Mouse (Mus musculus) heart, adult 10 weeks (tissue): Measurements from ENCODE around the gene Psmd3. TPM values are rescaled to one million over a fixed set of nuclear protein-coding genes. Genes with fewer than 3 reads are reported as not detected.

ENCODE experiments used
- polyA plus RNA-seq: library from polyadenylated mRNA; stranded (reverse); fragments of 350-450 nt; fragmentation: Illumina TruSeq; extraction: RNeasy Lipid Tissue Mini Kit (QIAGEN cat#74804); gene quantifications from one replicate; pipeline ENCODE4 v1.2.3, GENCODE M21; 2014; ENCODE audit warnings: low read depth, low replicate concordance

Psmd3 gene
- polyA plus RNA-seq, result 106 TPM

DNA sequence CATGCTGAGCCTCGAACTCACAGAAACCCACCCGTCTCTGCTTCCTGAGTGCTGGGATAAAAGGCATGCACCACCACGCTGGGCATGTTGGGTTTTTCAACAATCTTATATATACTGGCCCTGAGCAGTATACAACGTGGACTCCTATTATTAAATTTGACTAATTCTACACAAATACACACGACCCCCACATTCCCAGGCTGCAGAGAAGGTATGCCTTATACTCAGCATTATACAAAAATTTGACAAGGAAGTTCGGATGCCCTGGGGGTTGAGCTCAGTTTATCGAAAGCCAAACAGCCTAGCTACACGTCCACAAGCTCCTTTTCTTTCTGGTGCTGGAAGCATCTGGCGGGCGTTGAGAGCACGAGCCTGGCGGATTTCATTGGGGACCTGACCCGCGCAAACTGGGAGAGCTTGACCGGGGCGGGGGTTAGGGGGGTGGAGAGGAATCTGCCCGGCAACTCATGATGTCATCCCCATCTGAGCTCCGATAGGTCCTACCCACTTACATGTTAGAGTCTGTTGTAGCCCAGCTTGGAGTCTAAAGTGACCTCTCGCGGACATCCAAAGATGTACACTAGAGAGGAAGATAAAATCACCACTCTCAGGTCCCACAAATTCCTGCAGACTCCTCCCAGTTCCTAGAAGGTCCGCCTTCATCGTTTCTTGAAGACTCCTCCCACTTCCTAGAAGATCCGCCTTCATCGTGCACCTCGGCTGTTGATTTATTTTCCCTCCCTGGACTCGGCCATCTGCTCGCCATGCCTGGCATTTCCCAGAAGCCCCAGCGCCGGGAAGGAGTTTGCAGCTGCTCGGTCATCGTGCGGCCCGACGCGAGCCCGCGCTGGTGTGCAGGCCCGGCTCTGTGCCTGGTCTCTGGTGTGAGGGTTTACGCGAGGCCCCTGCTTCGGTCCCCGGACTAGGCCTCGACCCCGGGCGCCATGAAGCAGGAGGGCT is at the start of gene Psmd3:
Psmd3 (plus strand) TSS at position 769 of the 960 bp plus-strand sequence.

DNA sequence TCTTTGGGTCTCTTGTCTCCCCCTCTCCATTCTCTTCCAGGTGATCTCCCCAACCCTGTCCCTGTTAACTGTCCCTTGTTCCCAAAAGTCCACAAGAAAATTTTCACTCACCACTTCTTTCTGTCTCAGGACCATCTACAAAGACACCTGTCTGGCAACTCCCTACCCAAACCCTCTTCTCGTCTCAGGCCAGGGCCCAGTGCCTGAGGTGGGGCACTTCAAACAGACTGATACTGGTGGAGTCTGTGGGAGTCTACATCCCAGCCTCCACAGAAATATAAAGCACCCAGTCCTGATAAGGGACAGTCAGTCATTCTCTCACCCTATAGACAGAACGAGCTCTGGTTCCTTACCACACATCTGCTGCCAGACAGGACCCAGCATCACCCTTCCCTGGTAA is 35.9 kb upstream of the Psmd3 start, which contains the start of gene Gsdma2:
Gsdma2 (plus strand) TSS at position 301 of the 400 bp plus-strand sequence.

GRCm38 (mm10) chr11:98664091-98664490 is 18.3 kb upstream of the Psmd3 start, which contains the start of gene Gsdma:
TSS of gene Gsdma (plus strand) at chr11:98664351.

GRCm38 (mm10) chr11:98701213-98701670 is 18.9 kb downstream of the Psmd3 start, which contains the start of gene Csf3:
TSS of gene Csf3 (plus strand) at chr11:98701263.

DNA sequence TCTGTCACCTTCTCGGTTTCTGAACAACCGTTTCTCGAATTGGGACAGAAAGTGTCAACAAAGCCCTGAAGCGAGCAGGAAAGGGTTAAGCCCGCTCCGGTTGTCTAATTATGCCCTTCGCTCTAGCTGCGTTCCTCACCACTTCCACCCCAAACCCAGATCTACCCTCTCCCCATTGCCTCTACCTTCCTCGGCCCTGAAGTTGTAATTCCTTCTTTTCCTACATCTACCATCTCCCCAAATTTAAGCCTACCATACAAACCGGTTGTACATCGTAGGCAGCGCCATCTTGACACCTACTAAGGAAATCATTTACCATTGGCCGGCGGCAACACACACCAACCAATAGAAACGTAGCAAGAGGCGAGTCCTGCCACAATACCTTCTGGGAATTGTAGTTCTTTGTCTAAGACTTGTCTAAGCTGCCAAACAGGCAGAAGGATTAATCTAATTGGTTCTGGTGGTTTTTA is 46.8 kb downstream of the Psmd3 start, which contains the start of gene Med24:
Med24 (minus strand) TSS at position 317 of the 470 bp plus-strand sequence.

GRCm38 (mm10) chr11:98740393-98741050 is 58.2 kb downstream of the Psmd3 start, which contains the start of gene Thra:
TSS of gene Thra (plus strand) at chr11:98740638.

Other genes with a start within 250 kb of the Psmd3 start
- 87.1 TPM for gene Mien1, start 243.6 kb upstream of the Psmd3 start, polyA plus RNA-seq
- gene Grb7, start 236.2 kb upstream of the Psmd3 start, polyA plus RNA-seq, result not detected
- gene Ikzf3, start 136.5 kb upstream of the Psmd3 start, polyA plus RNA-seq, result 0.24 TPM
- not detected for gene Zpbp2, start 131.5 kb upstream of the Psmd3 start, polyA plus RNA-seq
- gene Ormdl3, start 95.2 kb upstream of the Psmd3 start, polyA plus RNA-seq, result 55.4 TPM
- not detected for gene Lrrc3c, start 84.3 kb upstream of the Psmd3 start, polyA plus RNA-seq
- not detected for gene Gm12355, start 56.9 kb upstream of the Psmd3 start, polyA plus RNA-seq
- not detected for gene Gsdma3, start 56.2 kb upstream of the Psmd3 start, polyA plus RNA-seq
- not detected for gene Gsdma2, start 35.8 kb upstream of the Psmd3 start, polyA plus RNA-seq
- not detected for gene Gsdma, start 18.2 kb upstream of the Psmd3 start, polyA plus RNA-seq
- gene Csf3, start 18.7 kb downstream of the Psmd3 start, polyA plus RNA-seq, result not detected
- gene Med24, start 46.9 kb downstream of the Psmd3 start, polyA plus RNA-seq, result 37.3 TPM
- gene Thra, start 58.1 kb downstream of the Psmd3 start, polyA plus RNA-seq, result 99.6 TPM
- 43.3 TPM for gene Nr1d1, start 92.8 kb downstream of the Psmd3 start, polyA plus RNA-seq
- 72.5 TPM for gene Msl1, start 113.0 kb downstream of the Psmd3 start, polyA plus RNA-seq
- 20.0 TPM for gene Casc3, start 122.4 kb downstream of the Psmd3 start, polyA plus RNA-seq
- gene Rapgefl1, start 154.2 kb downstream of the Psmd3 start, polyA plus RNA-seq, result 2.1 TPM
- 5.2 TPM for gene Wipf2, start 181.1 kb downstream of the Psmd3 start, polyA plus RNA-seq
- gene Cdc6, start 225.2 kb downstream of the Psmd3 start, polyA plus RNA-seq, result 0.29 TPM
- 8.3 TPM for gene Rara, start 245.3 kb downstream of the Psmd3 start, polyA plus RNA-seq